Mouse (Mus musculus) spleen, adult 2 months (tissue): ENCODE measurements around the gene Srpk2.

Experiments
- CTCF ChIP-seq: fragments of 200-500 bp; IDR thresholded peaks from 2 replicates; pipeline ENCODE4 v1.5.1; 2011; ENCODE audit warnings: mild to moderate bottlenecking, inconsistent platforms; ENCODE audit not compliant: insufficient read depth, insufficient read length, insufficient replicate concordance; ENCODE audit errors: extremely low read depth
- POLR2A ChIP-seq: fragments of 200-500 bp; IDR thresholded peaks from 2 replicates; pipeline ENCODE4 v1.6.1; 2011; ENCODE audit warnings: low read depth, low read length, inconsistent platforms

- TF ChIP-seq CTCF (no peak), POLR2A (no peak)
These were observed 9.5 kb downstream of the Srpk2 start for GRCm38 (mm10) chr5:23674829-23675498.
